Mouse (Mus musculus) lung, embryonic 14.5 days (tissue): Measurements from ENCODE around the gene Car11. TPM values are rescaled to one million over a fixed set of nuclear protein-coding genes. Genes with fewer than 3 reads are reported as not detected.
A peak's percentile ranks its signal among the peaks of the same experiment; 100 is the strongest.
"Not testable (repeated sequence)": the region's sequence is repeated elsewhere in the genome, so short reads cannot be mapped to it uniquely, and the experiment has no call there.

Experiments
- ATAC-seq: fragments of 200-750 bp; cut with Nextera tagmentation; 2 replicates; pipeline ENCODE4 v1.8.0; 2017; ENCODE audit warnings: mild to moderate bottlenecking, moderate TSS enrichment, moderate library complexity; ENCODE audit not compliant: insufficient read depth
- DNase-seq: peaks from one replicate; pipeline ENCODE4 v3.0.0-alpha.2; 2015
- H3K27ac ChIP-seq: fragments of 300-500 bp; sonication (generic); 2 replicates; pipeline ENCODE4 v1.5.1; 2014; ENCODE audit warnings: low read depth, mild to moderate bottlenecking, moderate library complexity
- H3K27me3 ChIP-seq: fragments of 300-500 bp; sonication (generic); 2 replicates; pipeline ENCODE4 v1.6.1; 2014; ENCODE audit warnings: low read length, control low read depth; ENCODE audit not compliant: insufficient read depth
- H3K36me3 ChIP-seq: fragments of 300-500 bp; sonication (generic); 2 replicates; pipeline ENCODE4 v1.6.1; 2014; ENCODE audit warnings: control low read depth; ENCODE audit not compliant: insufficient read depth
- H3K4me1 ChIP-seq: fragments of 300-500 bp; sonication (generic); 2 replicates; pipeline ENCODE4 v1.6.1; 2014; ENCODE audit warnings: antibody characterized with exemption, control low read depth; ENCODE audit not compliant: insufficient read depth
- H3K4me2 ChIP-seq: fragments of 300-500 bp; sonication (generic); 2 replicates; pipeline ENCODE4 v1.6.1; 2014; ENCODE audit warnings: mild to moderate bottlenecking
- H3K4me3 ChIP-seq: fragments of 300-500 bp; sonication (generic); 2 replicates; pipeline ENCODE4 v1.5.1; 2014; ENCODE audit warnings: low read depth, low read length
- H3K9ac ChIP-seq: fragments of 300-500 bp; sonication (generic); 2 replicates; pipeline ENCODE4 v1.6.1; 2014
- H3K9me3 ChIP-seq: fragments of 300-500 bp; sonication (generic); 2 replicates; pipeline ENCODE4 v1.6.1; 2016; ENCODE audit warnings: low read depth, low read length, control low read depth
- CTCF ChIP-seq: IDR thresholded peaks from 2 replicates; pipeline ENCODE4 v1.5.1; 2016; ENCODE audit warnings: antibody characterized with exemption, low read depth
- WGBS: fragments of 180-500 bp; shearing (Covaris S2); extraction: QIAGEN DNeasy Blood & Tissue Kit; methylation state at CpG from one replicate; pipeline ENCODE4 v1.1.7; 2014; 5-methylcytosine and 5-hydroxymethylcytosine counted together
- polyA plus RNA-seq: library from polyadenylated mRNA; unstranded; fragments of >200 nt; fragmentation: Nextera tagmentation; extraction: Ambion mirVana; gene quantifications from 2 replicates; pipeline ENCODE4 v1.2.1, GENCODE M21; 2014

Gene Car11
- polyA plus RNA-seq: 2.0 and 4.3 TPM in 2 replicates

- DNase-seq (no peak), ATAC-seq (no peak)
- H3K27ac ChIP-seq: no peak within 1 kb of the TSS
- H3K4me3 ChIP-seq: peak within 1 kb of the TSS; percentile 38
- peaks cover 3% of the 10 kb centered on the region; the same call in 1 of the 2 replicates for H3K4me1 ChIP-seq
- TF ChIP-seq CTCF: no peak
- peak within 1 kb of the TSS; percentile 38; the same call in 1 of the 2 replicates for H3K9ac ChIP-seq
- peak within 1 kb of the TSS; percentile 69 for H3K4me2 ChIP-seq
- no peaks in the 10 kb centered on the region for H3K9me3 ChIP-seq
- peaks cover 25% of the 10 kb centered on the region for H3K27me3 ChIP-seq
- 2% methylated on average over 36 of the region's 36 CpGs for WGBS
- H3K36me3 ChIP-seq: no peaks in the 10 kb centered on the region
Measured at GRCm38 (mm10) chr7:45699523-45700141, at the start of gene Car11. TSS of gene Car11 (plus strand) at chr7:45699843.

DNA sequence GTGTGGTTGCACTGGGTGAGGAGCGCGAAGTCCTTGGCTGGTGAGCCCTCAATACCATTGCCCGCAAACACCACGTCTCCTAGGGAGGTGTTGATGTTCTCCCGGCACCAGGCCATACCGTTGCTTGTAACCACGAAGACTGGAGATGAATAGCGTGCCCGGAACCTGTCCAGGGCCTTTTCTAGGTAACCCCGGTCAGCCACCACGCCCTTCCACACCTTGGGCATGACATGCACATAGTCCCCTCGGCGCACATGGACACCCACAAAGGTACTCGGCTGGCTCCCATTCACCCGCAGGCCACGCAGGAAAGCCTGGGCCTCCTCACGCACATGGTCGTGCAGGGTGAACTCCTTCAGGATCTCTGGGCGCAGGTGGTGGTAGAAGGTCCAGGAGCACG lies 49.2 kb upstream of the Car11 start:
- H3K27ac ChIP-seq, H3K4me3 ChIP-seq, H3K36me3 ChIP-seq, H3K4me2 ChIP-seq, ATAC-seq, H3K9ac ChIP-seq, H3K27me3 ChIP-seq, DNase-seq, H3K4me1 ChIP-seq, H3K9me3 ChIP-seq: not testable (repeated sequence)
- 93% methylated on average over 19 of the region's 20 CpGs for WGBS

DNA sequence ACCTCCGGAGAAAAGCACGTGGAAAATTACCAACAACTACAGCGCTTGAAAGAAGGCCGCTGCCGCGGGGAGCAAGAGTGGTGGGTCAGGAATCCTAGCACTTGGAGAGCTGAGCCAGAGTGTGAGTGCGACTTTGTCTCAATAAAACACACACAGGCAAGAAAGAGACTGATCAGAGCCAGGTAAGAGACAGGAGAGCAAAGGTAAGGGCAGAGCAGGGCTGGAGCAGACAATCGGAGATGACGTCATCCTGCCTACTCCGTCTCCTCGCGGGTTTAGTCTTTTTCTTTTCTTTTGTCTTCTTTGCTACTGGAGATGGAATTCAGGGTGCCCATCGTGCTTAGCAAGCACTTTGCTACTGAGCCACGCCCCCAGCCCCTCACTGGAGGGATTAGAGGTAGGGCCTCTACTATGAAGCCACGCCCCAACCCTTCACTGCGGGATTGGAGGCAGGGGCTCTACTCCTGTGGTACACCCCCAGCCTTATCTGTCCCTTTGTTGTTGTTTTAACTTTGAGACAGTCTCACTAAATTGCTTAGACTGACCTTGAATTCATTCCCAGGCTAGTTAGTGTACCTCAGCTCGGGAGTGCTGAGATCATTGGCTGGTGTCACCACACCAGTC lies 45.1 kb upstream of the Car11 start:
- peak; percentile 63 for ATAC-seq
- peak; percentile 56 for DNase-seq
- peak overlapping the region; percentile 16; the same call in 1 of the 2 replicates for H3K9ac ChIP-seq
- no peaks in the 10 kb centered on the region for H3K9me3 ChIP-seq
- H3K27me3 ChIP-seq: no peaks in the 10 kb centered on the region
- H3K36me3 ChIP-seq: no peaks in the 10 kb centered on the region
- no peak for TF ChIP-seq CTCF
- H3K4me3 ChIP-seq: no peak overlapping the region
- H3K27ac ChIP-seq: peak overlapping the region; percentile 36; the same call in 1 of the 2 replicates
- 23% methylated on average over 17 of the region's 17 CpGs for WGBS
- H3K4me1 ChIP-seq: 0 out of 2 replicates have a peak, but pooled peaks cover 2% of the 10 kb centered on the region
- peak overlapping the region; percentile 46 for H3K4me2 ChIP-seq

GRCm38 (mm10) chr7:45660746-45661478 lies 38.7 kb upstream of the Car11 start:
- no peaks in the 10 kb centered on the region for H3K27me3 ChIP-seq
- H3K9ac ChIP-seq: no peak overlapping the region
- no peaks in the 10 kb centered on the region for H3K9me3 ChIP-seq
- no peak for TF ChIP-seq CTCF
- 0 out of 2 replicates have a peak, but pooled peaks cover 9% of the 10 kb centered on the region for H3K4me1 ChIP-seq
- DNase-seq (no peak), ATAC-seq (no peak)
- no peak overlapping the region for H3K4me2 ChIP-seq
- H3K4me3 ChIP-seq: no peak overlapping the region
- WGBS: 75% methylated on average over 11 of the region's 11 CpGs
- H3K27ac ChIP-seq: no peak overlapping the region
- H3K36me3 ChIP-seq: no peaks in the 10 kb centered on the region

DNA sequence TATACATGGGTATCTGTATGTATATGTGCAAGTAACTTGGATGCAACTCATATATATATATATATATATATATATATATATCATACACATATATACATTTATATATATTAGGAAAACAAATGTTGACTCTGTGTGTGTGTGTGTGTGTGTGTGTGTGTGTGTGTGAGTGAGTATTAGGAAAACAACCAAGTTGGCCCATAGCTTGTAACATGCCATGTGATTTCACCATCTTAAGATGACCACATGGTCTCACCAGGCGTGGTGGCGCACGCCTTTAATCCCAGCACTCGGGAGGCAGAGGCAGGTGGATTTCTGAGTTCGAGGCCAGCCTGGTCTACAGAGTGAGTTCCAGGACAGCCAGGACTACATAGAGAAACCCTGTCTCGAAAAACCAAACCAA lies 37.9 kb upstream of the Car11 start:
- H3K4me1 ChIP-seq, ATAC-seq, H3K4me3 ChIP-seq, H3K27ac ChIP-seq, H3K36me3 ChIP-seq, DNase-seq, H3K4me2 ChIP-seq, H3K27me3 ChIP-seq, H3K9me3 ChIP-seq, H3K9ac ChIP-seq: not testable (repeated sequence)
- 83% methylated on average over 6 of the region's 6 CpGs for WGBS

DNA sequence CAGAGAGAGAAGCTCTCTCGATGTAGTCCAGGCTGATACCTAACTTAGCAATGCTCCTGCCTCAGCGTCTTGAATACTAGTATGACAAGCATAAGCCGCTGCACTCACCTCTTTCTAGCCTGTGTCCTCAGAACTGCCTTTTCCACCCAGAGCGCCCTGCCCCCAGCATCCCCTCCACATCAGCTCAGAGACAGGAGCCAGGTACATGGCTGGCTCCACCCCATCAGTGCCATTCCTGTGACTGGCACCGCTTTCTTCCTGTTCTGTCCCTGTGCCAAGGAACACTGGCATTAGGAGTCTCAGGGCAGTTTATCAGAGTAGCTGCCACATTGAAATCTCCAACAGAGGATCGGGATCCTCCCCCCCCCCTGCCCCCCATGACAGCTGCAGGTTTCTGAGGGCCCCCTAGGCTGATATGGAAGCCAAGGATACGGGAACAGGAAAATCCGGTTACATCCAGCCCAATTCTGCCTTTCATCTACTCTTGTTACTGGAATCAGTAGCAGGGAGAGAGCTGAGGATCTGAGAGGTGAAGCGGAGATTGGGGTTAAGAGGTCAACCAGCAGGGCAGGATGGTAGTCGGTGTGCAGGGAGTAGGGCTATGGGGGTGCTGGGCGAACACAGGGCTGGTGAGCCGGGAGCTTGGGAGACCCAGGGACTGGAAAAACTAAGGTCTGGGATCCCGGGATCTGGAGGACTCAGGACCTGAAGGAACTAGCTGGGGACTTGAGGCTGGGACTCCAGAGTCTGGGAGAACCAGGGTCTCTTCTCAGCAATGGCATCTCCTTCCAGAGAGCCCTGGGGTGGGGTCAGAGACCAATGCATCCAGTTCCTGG lies 34.1 kb upstream of the Car11 start:
- Histone ChIP-seq H3K36me3 (no peaks in the 10 kb centered on the region), H3K27ac (no peak overlapping the region), H3K4me2 (peak overlapping the region; percentile 27; the same call in 1 of the 2 replicates), H3K27me3 (no peaks in the 10 kb centered on the region), H3K9ac (no peak overlapping the region; the same call in 1 of the 2 replicates), H3K4me1 (0 out of 2 replicates have a peak, but pooled peaks cover 9% of the 10 kb centered on the region), H3K9me3 (no peaks in the 10 kb centered on the region), H3K4me3 (no peak overlapping the region)
- ATAC-seq (peak; percentile 63; the same call in 1 of the 2 replicates), DNase-seq (peak; percentile 50)
- 36% methylated on average over 13 of the region's 13 CpGs for whole genome bisulfite sequencing
- TF ChIP-seq CTCF: no peak
